Mouse (Mus musculus): Measurements from ENCODE around the gene Polr2a.

GRCm38 (mm10) chr11:69757303-69758089 is 941 bp downstream of the Polr2a start:
- TF ChIP-seq EP300 (IDR thresholded peaks at IDR 0.05; ENCODE audit: low read depth) (no peak), CTCF (IDR thresholded peaks at IDR 0.05; ENCODE audit: low read depth) (no peak)

All from liver, postnatal 0 days (tissue).